Mouse (Mus musculus) brain, embryonic 18.5 days (tissue): Measurements from ENCODE around the gene Pitpnm2.
"Not testable (repeated sequence)": the region's sequence is repeated elsewhere in the genome, so short reads cannot be mapped to it uniquely, and the experiment has no call there.

Source experiments
- DNase-seq: peaks from one replicate; pipeline ENCODE4 v3.0.0-alpha.2; 2012; ENCODE audit warnings: low read depth, low spot score

The Pitpnm2 gene

DNA sequence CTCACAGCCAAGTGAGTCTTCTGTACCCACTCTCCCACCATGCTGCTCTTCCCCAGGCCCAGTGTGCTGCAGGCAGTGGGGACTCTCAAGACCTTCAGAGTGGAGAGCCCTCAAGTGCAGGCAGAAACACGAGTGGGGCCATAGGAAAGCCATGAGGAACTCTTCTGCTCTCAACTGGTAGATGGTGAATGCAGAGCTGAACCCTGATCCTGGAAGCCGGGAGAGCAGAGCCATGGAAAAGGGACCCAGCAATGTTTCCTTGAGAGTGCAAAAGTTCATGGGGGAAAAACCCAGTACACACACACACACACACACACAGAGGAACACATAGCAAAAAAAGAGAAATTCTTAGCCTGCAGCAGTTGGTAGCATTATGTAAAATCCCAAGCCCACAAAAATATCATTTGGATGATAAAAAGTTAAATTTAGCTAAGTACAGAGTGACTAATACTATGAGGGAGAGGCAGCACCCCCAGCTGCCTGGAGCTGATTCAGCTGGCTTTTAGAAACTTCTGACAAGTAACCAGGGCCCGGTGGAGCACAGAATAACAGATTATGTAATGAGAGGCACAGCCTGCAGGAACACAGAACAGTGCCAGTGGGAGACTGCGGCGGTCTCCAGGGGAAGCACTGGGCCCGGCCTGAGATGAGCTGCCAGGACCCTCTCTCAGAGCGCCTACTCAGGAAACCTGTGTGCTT is 28.4 kb downstream of the Pitpnm2 start:
- no peak for DNase-seq

GRCm38 (mm10) chr5:124220551-124220950 is 29.0 kb downstream of the Pitpnm2 start:
- no peak for DNase-seq

DNA sequence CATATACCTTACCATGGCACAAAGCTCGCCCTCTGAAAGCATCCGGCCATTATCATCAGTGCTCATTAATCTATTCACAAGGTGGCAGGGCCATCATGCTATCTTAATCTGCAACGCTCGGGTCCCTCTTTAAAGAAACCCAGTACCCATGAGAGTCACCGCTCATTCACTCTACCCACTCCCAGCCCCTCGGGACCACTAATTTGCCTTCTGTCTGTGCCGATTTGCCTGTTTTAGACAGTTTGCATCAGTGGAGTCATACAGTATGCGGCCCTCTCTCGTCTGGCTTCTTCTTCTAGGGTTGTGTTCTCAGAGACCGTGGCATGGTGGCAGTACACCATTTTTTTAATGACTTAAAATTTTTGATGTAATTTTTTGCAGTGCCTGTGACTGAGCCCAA is 30.1 kb downstream of the Pitpnm2 start:
- no peak for DNase-seq

- no peak for DNase-seq
Observed at GRCm38 (mm10) chr5:124218986-124219385, 30.6 kb downstream of the Pitpnm2 start.

DNA sequence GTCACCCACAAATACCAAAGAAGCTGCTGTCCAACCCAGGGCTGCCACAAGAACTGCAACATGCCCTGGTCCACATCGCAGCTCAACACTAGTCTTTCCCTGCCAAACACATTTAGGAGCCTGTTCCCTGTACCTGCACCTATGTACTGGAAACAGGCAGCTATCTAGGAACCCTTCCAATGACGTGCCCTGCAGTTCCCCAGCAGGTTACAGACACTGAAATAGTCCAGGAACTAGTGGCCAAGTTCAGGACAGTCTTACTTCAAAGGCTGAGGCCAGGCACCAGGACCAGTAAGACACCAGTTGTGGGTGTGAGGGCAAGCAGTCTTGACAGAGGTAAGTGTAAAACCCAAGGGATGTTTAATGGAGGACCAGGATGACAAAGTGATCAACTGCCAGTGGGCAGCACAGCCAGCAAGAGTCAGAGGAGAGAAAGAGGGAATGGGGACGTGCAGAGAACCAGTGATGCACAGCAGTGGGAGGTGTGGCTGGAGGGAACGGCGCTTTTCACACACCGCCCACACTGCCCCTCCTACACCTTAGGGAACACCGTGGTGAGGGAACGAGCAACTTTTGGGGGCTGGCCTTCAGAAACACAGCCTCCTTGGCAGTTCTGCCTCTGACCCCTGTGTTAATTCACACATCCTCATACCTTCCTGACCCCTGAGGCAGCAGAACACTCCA is 31.9 kb downstream of the Pitpnm2 start:
- no peak for DNase-seq

GRCm38 (mm10) chr5:124217092-124217491 is 32.5 kb downstream of the Pitpnm2 start:
- DNase-seq: not testable (repeated sequence)

GRCm38 (mm10) chr5:124216403-124216802 is 33.2 kb downstream of the Pitpnm2 start:
- no peak for DNase-seq

- DNase-seq: no peak
Observed at GRCm38 (mm10) chr5:124215647-124216046, 33.9 kb downstream of the Pitpnm2 start.

DNA sequence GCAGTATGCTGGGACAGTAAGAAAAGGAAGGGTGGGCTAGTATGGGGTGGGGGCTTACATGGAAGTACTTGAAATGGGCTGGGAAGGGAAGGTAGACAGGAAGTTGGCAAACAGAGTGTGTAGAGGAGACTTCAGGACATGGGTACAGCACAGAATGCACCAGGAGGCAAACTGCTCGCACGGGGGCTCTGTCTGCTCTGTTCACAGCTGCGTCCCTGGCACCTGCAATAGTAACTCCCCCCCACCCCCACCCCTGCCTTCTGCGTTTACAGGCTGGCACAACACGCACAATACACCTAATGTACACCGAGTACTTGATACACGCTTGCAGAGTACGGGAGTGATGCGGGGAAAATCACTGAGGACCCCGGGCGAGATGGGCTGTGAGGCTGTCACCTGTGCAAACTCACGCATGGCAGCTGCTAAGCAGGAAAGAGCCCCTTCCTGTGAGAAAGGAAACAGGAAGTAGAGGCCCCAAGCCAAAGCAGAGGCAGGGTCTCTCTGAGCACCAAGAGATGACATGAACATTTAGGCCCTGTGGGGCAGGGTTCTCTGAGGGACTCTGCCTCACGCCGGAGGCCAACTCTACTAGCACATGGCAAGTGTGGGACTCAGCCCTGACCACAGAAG is 34.9 kb downstream of the Pitpnm2 start:
- no peak for DNase-seq

- DNase-seq: no peak
Observed at GRCm38 (mm10) chr5:124213588-124214469, 35.7 kb downstream of the Pitpnm2 start.

DNA sequence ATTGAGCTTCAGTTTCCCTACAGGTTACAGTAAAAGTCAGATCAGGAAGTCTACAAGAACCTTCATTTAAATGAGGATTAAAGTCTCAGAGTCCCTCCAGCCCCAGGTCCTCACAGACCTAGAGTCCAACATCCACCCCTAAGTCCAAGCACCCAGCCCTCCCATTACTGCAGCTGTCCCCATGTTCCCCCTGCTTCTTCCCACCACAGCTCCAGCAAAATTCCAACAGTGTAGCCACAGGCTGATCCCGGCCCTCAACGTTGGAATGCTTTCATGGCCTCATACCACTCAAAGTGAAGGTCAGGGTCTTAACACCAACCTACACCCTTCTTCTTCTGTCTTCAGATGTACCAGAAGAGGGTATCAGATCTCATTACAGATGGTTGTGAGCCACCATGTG is 37.9 kb downstream of the Pitpnm2 start:
- DNase-seq: no peak

- DNase-seq: no peak
Observed at GRCm38 (mm10) chr5:124211234-124211633, 38.3 kb downstream of the Pitpnm2 start.

DNA sequence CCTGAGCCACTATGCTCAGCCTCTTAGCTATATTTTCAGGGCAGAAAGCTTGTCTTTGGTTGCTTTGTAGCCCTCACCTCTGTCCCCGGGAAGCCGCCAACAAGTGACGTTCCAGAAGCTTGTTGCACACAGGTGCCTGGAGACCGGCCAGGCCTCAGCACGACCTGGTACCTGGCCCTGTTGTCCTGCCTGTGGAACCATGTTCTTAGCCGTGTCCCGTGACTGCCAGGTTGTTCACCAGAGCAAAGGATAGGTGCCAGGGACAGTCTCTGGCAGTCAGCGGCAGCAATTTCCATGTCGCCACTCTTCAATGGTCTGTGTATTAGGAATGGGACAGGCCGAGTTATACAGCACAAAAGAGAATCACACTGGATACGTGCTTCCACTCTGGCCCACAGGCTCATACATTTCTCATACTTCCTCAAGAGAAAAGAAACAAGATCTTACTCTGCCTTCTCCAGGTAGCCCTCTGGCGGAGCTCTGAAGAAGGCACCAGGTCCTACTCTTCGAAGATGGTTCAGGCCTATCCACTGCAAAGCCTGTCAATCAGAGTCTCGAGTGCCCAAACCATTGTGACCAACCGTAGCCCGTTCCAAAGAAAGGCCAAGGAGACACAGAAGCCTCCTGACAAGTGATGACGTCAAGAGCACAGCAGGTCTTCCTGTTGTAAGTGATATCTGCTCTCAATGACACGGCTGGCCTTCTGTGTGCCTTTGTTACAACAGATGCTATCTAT is 39.1 kb downstream of the Pitpnm2 start:
- DNase-seq: no peak

GRCm38 (mm10) chr5:124209850-124210249 is 39.7 kb downstream of the Pitpnm2 start:
- no peak for DNase-seq

GRCm38 (mm10) chr5:124208030-124208429 is 41.5 kb downstream of the Pitpnm2 start:
- DNase-seq: no peak

DNA sequence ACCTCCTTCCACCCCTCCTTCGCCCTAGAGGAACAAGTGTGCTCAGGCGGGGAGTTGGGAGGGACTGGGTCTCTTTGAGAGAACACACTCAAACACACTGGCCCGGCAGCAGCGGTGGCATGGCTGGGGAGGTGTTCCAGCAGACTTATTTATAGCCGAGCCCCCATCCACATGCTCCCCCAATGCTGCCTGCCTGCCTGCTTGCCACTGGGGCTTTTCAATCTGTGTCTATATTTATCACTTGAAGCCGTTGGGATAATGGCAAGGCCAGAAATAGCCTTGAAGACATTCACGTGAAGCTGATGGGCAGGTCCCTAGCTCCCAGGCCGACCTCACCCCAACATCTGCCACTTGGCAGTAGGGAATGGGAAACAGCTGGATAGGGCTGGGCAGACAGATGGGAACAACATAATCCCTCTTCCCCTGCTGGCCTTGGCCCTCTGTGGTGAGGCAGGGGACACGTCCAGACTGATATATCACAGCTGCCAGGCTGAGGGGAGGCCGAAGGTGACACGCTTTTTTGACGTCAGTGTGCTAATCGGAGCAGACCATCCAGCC is 43.0 kb downstream of the Pitpnm2 start:
- no peak for DNase-seq

DNA sequence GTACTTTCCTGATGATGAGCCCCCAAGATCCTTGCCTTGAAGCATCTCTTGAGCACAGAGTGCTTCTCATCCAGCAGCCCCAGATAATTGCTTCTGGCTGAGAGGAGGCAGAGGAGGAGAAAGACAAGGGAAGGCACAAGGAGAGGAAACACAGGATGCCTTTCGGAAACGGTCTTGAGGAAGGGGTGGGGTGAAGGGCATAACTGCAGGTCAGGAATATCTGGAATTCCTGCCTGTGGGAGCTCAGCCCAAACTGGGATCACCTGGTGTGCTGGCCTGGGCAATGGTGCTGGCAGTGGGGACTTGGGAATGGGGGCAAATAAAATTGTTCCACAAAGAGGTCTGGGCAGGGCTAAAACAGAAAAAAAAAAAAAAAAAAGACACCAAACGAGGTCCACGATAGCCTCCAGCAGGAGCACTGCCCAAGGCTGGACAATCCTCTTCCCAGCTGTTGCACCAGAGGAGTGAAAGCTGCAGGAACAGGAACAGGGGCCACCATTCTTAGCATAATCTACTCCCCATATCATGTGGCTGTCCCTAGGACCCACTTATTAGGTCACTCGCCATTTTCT is 43.7 kb downstream of the Pitpnm2 start:
- DNase-seq: no peak

- no peak for DNase-seq
Observed at GRCm38 (mm10) chr5:124205211-124205610, 44.3 kb downstream of the Pitpnm2 start.

GRCm38 (mm10) chr5:124204127-124204794 is 45.3 kb downstream of the Pitpnm2 start:
- no peak for DNase-seq

- no peak for DNase-seq
Observed at GRCm38 (mm10) chr5:124203251-124203650, 46.3 kb downstream of the Pitpnm2 start.
